Mouse (Mus musculus) adrenal gland, adult 2 months (tissue): ENCODE measurements around the gene Oma1. TPM values are rescaled to one million over a fixed set of nuclear protein-coding genes. Genes with fewer than 3 reads are reported as not detected.

Experiments used
- DNase-seq: peaks from one replicate; pipeline ENCODE4 v3.0.0; 2021
- polyA plus RNA-seq: library from polyadenylated mRNA; depleted of rRNA; stranded (reverse); fragments of >200 nt; gene quantifications from 2 replicates; pipeline ENCODE4 v1.2.3, GENCODE M21; 2012; rRNA removed
- total RNA-seq, 2 experiments: library from RNA; stranded (reverse); gene quantifications; 2 replicates each; pipeline ENCODE4 v1.2.3; 2021

Oma1 gene
- total and polyA plus RNA-seq, 3 experiments, result 11.5 to 22.6 (median 19.7) TPM

DNA sequence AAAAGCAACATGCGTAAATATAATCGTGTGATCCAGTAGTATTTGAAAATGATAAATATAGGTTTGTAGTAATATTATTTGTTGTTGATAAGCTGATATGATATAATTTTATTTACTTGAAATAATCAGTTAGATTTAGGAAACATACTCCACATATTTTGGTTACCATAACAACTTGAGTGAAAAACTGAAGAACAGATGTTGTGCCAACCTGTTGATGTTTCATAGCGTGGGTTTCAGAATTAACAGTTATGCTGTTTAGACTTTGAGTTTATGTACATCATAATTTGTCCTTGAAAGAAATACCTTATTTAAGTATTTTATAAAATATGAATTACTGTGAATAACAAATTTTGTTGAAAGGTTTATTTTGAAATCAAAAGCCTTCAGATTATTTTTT lies 43.8 kb downstream of the Oma1 start:
- DNase-seq, result no peak

DNA sequence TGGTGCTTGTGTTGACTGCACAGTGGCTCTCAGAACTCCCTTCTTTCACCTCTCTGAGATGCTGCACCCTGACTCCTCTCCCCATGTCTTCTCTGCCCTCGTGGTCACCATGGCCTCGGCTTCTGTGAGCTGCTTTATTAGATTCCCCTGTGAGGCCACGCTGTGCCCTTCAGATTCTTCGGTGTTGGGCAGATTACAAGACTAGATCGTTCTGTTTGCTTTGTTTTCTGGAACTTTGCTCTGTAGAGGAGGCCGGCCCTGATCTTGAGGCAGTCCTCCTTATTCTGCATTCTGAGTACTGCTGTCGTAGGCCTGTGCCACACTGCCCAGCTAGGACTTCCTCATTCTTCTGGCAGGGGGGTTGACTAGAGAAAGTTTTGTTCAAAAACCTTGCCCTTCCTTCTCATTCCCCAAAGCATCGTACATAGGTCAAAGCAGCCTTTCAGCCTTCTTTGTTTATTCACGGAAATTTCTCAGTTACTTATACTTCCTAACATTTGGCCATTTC lies 45.4 kb downstream of the Oma1 start:
- DNase-seq, result no peak

DNA sequence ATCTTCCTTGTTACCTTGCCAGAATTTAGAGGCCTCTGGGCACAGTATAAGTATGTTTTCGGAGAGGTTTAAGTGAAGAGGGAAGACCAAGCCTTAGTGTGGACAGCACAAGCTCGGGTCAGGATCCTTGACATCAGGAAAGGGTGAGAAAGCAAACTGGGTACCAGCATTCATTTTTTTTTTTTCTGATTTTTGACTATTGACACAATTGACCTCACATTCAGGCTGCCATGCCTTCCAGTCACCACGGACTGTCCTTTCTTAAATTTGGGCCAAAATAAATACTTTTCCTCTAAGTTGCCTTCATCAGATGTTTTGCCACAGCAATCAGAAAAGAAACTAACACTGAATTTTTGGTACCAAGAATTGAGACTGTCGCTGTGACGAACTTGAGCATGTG lies 68.6 kb downstream of the Oma1 start:
- DNase-seq, result no peak

DNA sequence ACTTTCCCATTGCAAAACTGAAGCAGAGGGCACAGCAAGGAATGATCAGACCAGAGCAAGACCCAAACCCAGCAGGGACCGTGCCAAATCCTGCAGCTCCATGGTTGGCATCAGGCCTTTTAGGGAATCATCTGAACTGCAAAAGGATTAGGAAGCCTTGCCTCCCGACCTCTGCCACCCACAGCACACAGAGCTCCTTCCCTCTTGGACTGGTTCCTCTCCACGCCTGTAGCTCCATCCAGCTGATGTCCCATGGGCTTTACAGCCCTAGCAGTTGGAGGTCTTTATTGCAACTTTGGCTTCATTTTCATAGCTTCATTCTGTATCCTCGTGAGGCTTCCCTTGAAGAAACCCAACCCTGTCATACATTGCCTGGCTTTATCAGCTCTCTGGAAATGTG lies 71.4 kb downstream of the Oma1 start:
- no peak for DNase-seq

DNA sequence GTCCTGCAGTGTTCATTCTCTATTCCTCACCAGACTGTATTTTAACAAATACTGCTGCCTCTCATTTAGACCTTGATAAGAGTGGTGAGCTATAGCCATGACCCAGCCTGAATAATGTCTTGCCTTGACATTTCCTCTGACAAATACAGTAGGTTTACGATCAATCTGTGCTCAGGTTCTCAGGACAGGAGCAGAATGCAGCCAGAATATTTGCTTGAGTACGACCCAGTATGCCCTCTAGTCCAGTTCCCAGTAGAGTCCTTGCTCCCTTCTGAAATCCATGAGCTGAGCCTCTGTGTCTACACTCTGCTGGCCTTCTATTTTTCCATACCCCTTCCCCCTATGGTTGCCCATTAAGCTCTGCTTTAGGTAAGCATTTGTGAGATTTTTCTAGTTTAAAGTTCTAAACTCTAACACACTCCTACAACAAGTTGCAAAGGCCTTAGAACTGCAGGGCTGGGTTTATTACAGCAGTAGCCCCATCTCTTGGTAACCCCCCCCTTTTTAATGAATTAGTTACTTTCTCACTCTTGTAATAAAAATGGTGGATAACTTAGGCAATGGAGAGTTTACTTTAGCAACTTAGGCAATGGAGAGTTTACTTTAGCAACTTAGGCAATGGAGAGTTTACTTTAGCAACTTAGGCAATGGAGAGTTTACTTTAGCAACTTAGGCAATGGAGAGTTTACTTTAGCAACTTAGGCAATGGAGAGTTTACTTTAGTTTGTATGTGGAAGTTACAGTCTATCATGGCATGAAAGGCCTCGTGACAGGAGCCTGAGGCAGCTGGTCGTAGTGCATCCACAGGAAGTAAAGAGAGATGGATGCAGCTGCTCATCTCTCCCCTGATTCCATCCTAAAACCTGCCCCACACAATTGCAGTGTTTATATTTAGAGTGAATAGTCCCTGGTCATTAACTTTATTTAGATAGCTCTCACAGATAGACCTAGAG lies 72.5 kb downstream of the Oma1 start:
- DNase-seq, result peak; percentile 61

DNA sequence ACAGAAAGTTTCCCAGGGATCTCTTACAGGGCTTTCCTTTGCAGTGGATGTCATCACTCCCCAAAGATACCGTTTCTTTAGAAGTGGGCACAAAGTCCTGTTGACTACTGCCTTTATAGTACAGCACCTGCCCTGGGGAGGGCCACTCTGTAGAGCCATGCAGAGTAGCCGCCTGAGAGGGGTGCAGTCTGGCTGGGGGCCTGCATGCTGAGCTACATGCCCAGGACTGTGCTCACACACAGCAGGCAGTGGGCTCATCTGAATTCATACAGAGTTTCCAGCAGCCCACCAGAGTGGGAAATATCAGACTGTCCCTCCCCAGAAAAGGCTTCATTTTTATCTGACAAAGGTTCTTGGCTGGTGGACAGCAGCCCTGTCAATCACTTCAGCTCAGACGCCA lies 73.7 kb downstream of the Oma1 start:
- no peak for DNase-seq

DNA sequence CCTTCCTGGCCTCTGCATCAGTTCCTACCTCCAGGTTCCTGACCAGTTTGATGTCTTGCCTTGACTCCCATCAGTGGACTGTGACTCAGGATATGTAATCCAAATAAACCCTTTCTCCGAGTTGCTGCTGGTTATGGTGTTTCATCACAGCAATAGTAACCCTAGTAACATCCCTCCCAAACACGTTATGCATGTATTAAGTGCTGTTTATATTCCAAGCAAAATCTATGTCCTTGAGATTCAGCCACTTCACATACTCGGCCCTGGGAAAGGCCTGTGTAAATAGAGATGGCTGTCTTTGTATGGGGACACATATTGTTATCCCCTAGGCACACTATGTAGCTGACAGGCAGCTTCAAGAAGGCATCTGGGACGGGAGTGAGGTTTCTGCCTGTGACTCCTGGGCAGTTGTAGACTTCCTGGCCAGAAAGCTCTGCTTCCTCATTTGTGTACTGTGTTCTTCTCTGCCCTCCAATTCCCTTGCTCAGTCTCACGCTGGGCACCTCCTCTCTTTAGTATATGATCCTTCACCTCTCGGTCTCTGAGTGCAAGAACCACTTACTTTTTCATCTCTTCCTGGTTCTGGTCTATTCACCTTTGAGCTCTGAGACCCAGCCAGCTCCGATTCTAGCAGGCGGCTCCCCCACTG lies 75.0 kb downstream of the Oma1 start:
- no peak for DNase-seq

DNA sequence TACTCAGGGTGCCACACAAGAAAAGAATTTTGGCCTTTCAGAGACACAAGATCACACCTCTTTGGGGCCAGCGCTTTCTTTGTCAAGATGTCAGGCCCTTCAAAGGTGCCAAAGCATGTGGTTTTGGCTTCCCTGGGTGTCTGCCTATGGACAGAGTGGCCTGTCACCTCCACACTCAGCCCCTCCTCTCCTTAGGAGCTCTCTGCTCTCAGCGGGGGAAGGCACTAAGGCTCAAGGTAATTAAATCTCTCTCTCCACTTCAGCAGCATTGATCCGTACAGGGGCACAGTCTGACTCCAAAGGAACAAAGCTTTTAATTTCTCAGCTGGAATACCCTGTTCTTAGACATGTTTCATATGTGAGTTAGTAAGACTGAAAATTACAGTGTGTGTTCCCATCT lies 76.0 kb downstream of the Oma1 start:
- no peak for DNase-seq

DNA sequence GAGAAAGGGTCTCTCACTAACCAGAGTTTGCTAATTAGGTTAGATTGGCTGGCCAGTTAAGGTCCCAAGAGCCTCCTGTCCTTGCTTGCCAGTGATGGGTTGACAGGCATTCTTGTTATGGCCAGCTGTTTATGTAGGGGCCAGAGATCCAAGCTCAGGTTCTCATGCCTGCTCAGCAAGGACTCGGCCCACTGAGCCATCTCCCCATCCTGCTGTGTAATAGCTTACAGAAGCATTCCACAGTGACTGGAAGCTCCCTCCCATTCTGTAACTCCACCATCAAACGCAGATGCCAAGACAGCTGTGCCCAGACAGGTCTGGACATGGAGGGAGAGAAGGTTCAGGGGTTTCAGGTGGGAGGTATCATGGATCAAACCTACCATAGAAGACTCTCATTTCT lies 76.9 kb downstream of the Oma1 start:
- DNase-seq, result no peak

DNA sequence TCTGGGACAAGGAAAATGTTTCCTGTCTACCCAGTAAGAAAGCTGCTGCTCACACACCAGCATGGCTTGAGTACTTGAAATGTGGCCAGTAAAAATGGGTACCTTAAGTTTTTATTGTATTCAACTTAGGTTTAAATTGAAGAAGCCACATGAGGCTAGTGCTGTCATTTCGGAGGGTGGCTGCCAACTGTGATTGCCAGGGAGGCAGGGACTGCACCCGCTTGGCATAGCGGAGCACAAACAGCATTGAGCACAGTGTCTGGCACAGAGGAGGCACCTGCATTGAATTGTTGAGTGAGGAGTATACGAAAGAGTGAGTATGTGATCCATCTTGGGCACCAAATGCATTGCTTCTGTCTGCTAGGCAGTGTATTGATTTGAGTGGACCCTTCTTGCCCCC lies 81.5 kb downstream of the Oma1 start:
- DNase-seq, result no peak

DNA sequence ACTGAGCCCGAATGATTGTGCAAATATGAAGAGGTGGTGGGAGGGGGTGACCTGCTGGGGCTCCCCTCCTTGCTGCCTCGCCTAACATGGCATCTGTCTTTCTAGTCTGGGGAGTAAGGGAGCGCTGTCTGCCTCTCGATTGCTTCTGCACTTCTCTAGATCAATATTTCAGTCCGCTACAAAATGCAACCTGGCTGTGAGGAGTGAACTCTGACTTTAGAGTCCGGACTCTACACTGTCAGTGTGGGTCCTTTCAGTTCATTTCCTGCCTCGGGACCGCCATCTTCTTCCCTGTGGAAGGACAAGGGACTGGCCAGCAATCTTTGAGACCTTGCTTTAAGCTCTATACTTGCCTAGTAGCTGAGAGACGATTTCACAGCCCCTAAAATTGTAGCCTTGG lies 82.3 kb downstream of the Oma1 start:
- DNase-seq, result no peak

DNA sequence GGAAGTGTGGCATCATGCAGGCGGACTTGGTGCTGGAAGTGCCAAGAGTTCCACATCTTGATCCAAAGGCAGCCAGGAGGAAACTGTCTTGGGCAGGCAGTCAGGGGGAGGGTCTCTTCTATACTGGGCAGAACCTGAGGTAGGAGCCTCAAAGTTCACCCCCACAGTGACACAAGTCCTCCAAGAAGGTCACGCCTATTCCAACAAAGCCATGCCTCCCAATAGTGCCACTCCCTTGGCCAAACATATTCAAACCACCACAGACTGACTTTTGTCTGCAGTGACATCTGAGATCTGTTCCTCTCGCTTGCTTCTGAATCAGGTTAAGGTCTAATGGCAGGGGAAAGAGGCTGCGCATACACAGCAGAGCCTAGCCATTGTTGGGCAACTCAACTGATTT lies 83.3 kb downstream of the Oma1 start:
- no peak for DNase-seq

DNA sequence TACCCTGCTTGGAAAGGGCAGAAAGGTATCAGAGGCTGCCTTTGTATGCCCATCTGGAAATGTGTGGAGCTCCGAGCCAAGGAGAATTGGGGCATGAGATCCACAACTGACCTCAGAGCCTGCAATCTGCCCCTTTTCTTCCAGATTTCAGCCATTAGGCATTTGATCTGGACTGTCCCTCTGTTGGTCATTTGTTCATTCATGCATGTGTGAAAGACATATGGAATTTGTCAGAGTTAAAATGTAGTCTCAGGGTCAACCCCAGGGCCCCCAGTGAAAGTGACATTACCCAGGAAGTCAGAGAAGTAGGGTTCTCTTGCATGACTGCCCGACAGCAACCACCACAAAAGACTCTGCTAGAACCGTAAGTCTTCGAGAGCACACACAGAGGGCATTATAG lies 89.0 kb downstream of the Oma1 start:
- DNase-seq, result no peak

DNA sequence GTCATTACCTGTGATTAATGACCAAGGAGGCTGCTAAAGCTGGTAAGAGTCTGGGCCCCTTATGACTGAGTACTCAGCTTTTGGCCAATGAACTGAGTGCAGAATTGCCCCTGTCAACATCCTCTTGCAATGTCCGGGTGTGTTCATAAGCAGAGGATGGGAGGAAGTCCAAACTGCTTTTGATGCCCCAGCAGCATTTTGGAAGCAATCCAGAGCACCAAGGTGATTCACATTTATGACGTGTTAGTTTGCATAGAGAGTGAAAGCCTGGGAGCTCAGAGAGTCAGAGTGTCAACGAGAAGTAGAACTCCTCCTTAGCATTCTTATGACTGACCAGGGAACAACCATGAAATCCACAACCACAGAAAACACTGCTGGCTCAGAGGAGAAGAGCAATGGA lies 91.7 kb downstream of the Oma1 start:
- DNase-seq, result peak; percentile 22

DNA sequence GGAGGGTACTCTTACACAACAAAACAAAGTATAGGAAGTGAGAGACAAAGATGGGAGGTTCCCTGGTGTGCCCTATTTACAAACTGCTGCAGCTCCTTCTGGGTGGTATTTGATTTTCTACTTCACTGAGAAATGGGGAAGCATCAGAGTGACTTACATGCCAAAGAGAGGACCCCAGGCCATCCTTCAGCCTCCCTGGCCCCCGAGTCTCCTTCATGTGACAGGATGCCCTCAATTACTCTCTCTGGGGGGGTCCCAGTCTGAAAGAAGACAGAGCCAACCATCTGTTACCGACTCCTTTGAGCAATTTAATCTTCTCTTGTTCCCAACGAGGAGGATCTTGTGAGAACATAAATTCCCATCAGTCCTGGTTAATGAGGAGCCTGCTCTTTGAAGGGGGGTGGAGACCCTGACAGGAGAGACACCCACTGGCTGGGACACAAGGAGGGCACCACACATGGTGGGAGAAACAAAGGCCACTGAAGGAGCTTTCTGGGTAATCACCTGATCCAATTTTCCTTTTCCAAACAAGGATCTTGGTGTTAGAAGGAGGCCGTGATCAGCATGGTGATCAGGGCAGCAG lies 96.7 kb downstream of the Oma1 start:
- DNase-seq, result no peak

Other genes with a start within 250 kb of the Oma1 start
- gene Mier1, start 199.4 kb upstream of the Oma1 start, total RNA-seq, result 10 to 100 TPM; 50.3 to 62.0 TPM
- gene Mier1, start 199.4 kb upstream of the Oma1 start, polyA plus RNA-seq, result 5.7 and 7.3 TPM in 2 replicates
- 1 to 10 TPM; 5.7 TPM for gene Wdr78, start 199.3 kb upstream of the Oma1 start, total RNA-seq
- 0.86 and 1.1 TPM in 2 replicates for gene Wdr78, start 199.3 kb upstream of the Oma1 start, polyA plus RNA-seq
- 10 to 100 TPM; 12.0 to 13.1 TPM for gene Slc35d1, start 98.6 kb upstream of the Oma1 start, total RNA-seq
- 1.8 and 2.2 TPM in 2 replicates for gene Slc35d1, start 98.6 kb upstream of the Oma1 start, polyA plus RNA-seq
- gene 4921539E11Rik, start 22.9 kb upstream of the Oma1 start, total RNA-seq, result not detected
- gene 4921539E11Rik, start 22.9 kb upstream of the Oma1 start, polyA plus RNA-seq, result not detected in 2 replicates